Mouse (Mus musculus): ENCODE data around the gene Zfp518a. TPM values are rescaled to one million over a fixed set of nuclear protein-coding genes. Genes with fewer than 3 reads are reported as not detected.

Gene Zfp518a
- 14.0 TPM for polyA plus RNA-seq (2017; shearing (Covaris generic))

DNA sequence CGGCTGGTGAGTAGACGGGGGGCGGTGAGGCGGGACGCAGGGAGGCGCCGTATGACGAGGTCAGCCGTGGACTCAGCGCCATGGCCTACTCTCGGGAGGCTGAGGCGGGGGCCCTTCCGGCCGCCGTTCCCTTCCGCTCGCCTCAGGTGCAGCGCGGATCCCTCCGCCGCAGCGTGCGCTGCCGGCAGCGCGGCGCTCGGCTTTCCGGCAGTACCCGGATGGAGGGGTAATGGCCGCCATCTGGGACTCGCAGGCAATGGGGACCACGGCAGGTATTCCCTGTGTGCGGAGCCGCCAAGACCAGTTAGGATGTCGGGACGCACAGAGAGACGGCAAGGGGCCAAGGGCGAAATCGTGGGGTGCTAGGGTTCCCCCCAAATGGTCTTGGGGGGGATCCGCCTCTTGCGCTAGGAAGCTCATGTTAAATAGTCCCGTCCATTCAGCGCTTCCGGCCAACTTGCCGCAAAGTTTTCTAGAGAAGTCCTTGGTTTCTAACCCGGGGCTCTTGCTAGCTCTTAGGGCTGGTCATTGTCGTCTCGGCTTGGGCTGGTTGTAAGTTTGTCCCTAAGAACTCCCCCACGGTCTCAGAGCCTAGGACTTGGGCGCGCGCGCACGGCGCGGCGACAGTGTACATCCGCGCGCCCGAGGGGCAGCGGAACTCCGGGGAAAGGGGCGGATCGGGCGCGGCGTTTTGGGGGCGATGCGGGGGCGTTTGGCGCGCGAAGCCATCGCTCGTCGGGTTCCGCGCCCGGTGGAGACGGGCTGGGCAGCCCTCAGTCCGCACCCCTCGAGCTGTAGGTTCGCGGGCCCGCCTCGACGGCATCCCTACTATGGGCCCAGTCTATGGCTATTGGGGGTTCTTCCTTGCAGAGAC is at the start of gene Zfp518a:
Gene Zfp518a (plus strand): TSS at position 187 of the 874 bp plus-strand sequence.

Other genes starting within 250 kb of the Zfp518a start
- gene Cc2d2b, start 146.0 kb upstream of the Zfp518a start, polyA plus RNA-seq (2017; shearing (Covaris generic)), result not detected
- 1.2 TPM for gene Ccnj, start 63.4 kb upstream of the Zfp518a start, polyA plus RNA-seq (2017; shearing (Covaris generic))
- gene Blnk, start 99.8 kb downstream of the Zfp518a start, polyA plus RNA-seq (2017; shearing (Covaris generic)), result 0.25 TPM
- not detected for gene Dntt, start 134.6 kb downstream of the Zfp518a start, polyA plus RNA-seq (2017; shearing (Covaris generic))
- gene Opalin, start 182.4 kb downstream of the Zfp518a start, polyA plus RNA-seq (2017; shearing (Covaris generic)), result not detected